Mouse (Mus musculus) liver, postnatal 0 days (tissue): ENCODE data around the gene Bace1.

Source experiments
- CTCF ChIP-seq: sonication (generic); IDR thresholded peaks from 2 replicates; pipeline ENCODE4 v1.5.1; 2016; ENCODE audit warnings: antibody characterized with exemption, low read depth
- EP300 ChIP-seq: IDR thresholded peaks from 2 replicates; pipeline ENCODE4 v1.6.1; 2016; ENCODE audit warnings: antibody characterized with exemption, low read depth, mild to moderate bottlenecking

- no peak for TF ChIP-seq EP300
- no peak for TF ChIP-seq CTCF
These were observed 2.0 kb downstream of the Bace1 start for GRCm38 (mm10) chr9:45840331-45840730.
